Mouse (Mus musculus): ENCODE measurements at regions not wholly inside any gene's neighbourhood (a gene's known extent, or its start where the extent isn't known, plus 50 kb on each side); places are given as distances from the start of the nearest gene placed in this dataset.

DNA sequence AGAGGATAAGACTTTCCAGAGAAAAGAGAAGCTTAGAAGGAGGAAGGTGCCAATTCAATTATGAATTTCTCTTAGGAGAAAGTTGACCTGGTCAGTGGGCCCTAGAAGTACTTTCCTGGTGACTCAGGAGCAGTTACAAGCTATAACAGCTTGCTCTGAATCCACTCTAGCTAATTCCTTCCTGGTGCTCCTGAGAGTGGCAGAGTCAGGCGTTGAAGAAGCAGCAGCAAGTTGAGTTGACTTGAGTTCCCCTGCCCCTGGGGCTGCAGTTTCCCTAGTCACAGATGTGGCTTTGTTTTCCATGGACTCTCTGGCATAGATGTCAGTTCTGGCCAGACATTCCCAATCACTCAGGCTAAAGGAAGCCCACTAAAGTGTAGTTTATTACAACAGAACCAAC lies 85.9 kb downstream of the Osr1 start:
- no peak for TF ChIP-seq CTCF (IDR thresholded peaks at IDR 0.05; ENCODE audit: insufficient read depth, low read depth, low read length)
- no peak for TF ChIP-seq POLR2A (IDR thresholded peaks at IDR 0.05; ENCODE audit: insufficient read depth, low read depth, low read length)

DNA sequence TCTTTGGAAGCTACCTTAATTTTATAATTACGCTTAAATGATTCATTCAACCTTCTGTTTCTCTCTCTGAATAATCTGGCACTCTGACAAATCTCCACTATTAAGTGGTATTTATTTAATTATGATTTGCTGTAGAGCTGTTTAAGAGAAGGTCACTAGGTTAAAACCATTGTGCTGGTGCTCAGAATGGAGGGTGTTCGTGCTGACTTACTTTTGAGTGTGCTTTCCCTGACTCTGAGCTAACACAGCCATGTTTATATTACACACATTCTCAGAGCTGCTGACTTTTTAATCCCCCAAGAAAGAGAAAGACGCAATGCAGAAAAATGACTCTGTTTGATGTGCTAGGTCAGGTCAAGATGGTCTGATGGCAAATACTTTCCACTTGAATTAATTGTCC lies 86.4 kb downstream of the Osr1 start:
- Histone ChIP-seq H3K4me3 (ENCODE audit: insufficient read depth, low read depth, low read length) (no peak overlapping the region), H3K27ac (ENCODE audit: insufficient read depth, low read depth, low read length) (no peak overlapping the region), H3K4me1 (ENCODE audit: control insufficient read depth, insufficient read depth, low read length) (no peaks in the 10 kb centered on the region)
- no peak for TF ChIP-seq POLR2A (IDR thresholded peaks at IDR 0.05; ENCODE audit: insufficient read depth, low read depth, low read length)
- no peak for TF ChIP-seq CTCF (IDR thresholded peaks at IDR 0.05; ENCODE audit: insufficient read depth, low read depth, low read length)
- 66% methylated on average over 3 of the region's 3 CpGs for WGBS

More for the DNA sequence above, 85.9 kb downstream of the Osr1 start:
- no peak overlapping the region for H3K4me3 ChIP-seq (ENCODE audit: insufficient read depth, low read depth, low read length)
- no peak overlapping the region for H3K27ac ChIP-seq (ENCODE audit: insufficient read depth, low read depth, low read length)
- WGBS: 39% methylated on average over 1 of the region's 1 CpGs
- H3K4me1 ChIP-seq (ENCODE audit: control insufficient read depth, insufficient read depth, low read length): no peaks in the 10 kb centered on the region

DNA sequence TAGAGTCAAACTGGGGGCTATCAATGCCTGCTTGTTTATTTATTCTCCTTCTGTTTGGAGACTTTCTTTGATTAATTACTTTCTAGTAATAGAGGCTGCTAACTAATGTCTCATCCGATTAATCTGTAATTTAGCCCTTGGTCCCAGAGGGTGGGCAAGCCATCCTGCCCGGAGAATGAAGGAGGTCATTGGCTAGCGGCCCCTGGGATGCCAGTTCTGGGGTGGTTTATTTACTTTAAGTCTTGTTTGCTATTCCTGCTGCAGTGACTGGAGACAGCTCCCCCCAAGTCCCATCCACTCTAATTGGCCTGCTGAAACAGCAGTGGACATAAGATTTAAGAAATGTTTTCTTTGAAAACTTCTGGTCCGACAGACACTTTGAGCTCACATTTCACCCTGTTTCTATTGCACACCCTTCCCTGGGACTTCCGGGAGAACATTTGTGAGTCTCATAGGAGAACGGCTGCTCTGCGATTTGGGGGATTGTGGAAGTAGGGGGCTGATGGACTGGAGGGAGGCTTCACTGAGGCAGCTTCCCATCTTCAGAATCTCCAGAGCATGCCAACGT lies 87.4 kb downstream of the Osr1 start:
- no peak overlapping the region for H3K4me3 ChIP-seq (ENCODE audit: insufficient read depth, low read depth, low read length)
- H3K27ac ChIP-seq (ENCODE audit: insufficient read depth, low read depth, low read length): no peak overlapping the region
- WGBS: 70% methylated on average over 8 of the region's 8 CpGs
- no peak for TF ChIP-seq POLR2A (IDR thresholded peaks at IDR 0.05; ENCODE audit: insufficient read depth, low read depth, low read length)
- no peaks in the 10 kb centered on the region for H3K4me1 ChIP-seq (ENCODE audit: control insufficient read depth, insufficient read depth, low read length)

DNA sequence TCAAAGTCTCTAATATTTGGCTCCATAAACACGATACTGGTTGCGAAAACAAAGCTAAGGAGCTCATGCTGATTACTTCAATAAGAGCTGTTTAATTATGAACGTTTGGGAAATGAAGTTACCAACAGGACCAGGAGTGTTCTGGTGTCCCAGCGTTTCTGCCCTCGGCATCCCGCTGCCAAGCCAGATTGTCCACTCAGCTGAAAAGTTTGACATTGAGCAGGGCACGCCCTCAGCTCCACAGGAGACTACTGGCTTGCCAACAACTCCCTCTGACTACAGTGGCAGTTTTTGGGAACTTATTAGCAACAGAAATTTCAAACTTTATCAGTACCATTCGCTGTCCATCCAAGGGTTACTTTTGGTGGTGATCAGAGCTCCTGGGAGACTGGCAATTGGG lies 87.9 kb downstream of the Osr1 start:
- Histone ChIP-seq H3K4me1 (ENCODE audit: control insufficient read depth, insufficient read depth, low read length) (no peaks in the 10 kb centered on the region), H3K4me3 (ENCODE audit: insufficient read depth, low read depth, low read length) (no peak overlapping the region), H3K27ac (ENCODE audit: insufficient read depth, low read depth, low read length) (no peak overlapping the region)
- TF ChIP-seq POLR2A (IDR thresholded peaks at IDR 0.05; ENCODE audit: insufficient read depth, low read depth, low read length): no peak
- no peak for TF ChIP-seq CTCF (IDR thresholded peaks at IDR 0.05; ENCODE audit: insufficient read depth, low read depth, low read length)
- WGBS: 56% methylated on average over 8 of the region's 8 CpGs

DNA sequence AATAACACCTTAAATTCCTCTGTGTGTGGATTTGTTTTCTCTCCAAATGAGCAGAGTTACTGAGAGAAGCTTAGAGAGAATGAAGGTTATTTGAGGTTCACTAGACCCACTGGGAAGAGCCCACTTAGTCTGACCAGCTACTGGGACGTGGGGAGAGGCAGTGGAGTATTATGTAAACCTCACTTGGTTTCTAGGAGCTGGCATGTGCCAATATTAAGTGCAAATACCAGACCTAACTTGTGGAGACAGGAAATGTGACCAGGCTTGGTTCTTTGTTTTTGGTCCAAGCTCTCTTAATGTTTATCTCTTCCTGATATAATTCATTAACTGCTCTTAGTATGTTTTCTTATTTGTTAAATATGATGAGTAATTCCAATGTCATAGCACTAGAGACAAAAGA lies 90.4 kb downstream of the Osr1 start:
- 39% methylated on average over 1 of the region's 1 CpGs for WGBS
- Histone ChIP-seq H3K4me3 (ENCODE audit: insufficient read depth, low read depth, low read length) (no peak overlapping the region), H3K27ac (ENCODE audit: insufficient read depth, low read depth, low read length) (no peak overlapping the region), H3K4me1 (ENCODE audit: control insufficient read depth, insufficient read depth, low read length) (no peaks in the 10 kb centered on the region)
- TF ChIP-seq CTCF (IDR thresholded peaks at IDR 0.05; ENCODE audit: insufficient read depth, low read depth, low read length): no peak
- TF ChIP-seq POLR2A (IDR thresholded peaks at IDR 0.05; ENCODE audit: insufficient read depth, low read depth, low read length): no peak

DNA sequence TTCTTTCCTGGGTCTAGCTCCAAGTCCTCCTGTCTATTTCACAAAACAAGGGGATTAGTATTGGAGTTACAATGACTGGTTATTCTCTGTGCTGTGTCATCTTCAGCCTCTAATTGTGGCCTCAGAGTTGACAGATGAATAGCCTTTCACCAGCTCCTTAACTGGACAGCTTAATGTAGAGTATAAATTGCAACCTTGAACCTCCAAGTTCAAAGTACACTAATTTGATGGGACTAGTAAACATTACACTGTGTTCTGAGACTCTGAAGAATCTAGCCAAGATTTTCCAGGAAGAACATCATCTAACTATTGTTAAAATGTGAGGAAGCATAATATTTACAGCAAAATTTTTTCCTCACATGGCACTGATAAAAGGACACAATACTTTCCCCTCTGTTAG lies 118.9 kb downstream of the Osr1 start:
- Histone ChIP-seq H3K4me3 (ENCODE audit: insufficient read depth, low read depth, low read length) (no peak overlapping the region), H3K4me1 (ENCODE audit: control insufficient read depth, insufficient read depth, low read length) (no peaks in the 10 kb centered on the region), H3K27ac (ENCODE audit: insufficient read depth, low read depth, low read length) (no peak overlapping the region)
- no peak for TF ChIP-seq CTCF (IDR thresholded peaks at IDR 0.05; ENCODE audit: insufficient read depth, low read depth, low read length)
- TF ChIP-seq POLR2A (IDR thresholded peaks at IDR 0.05; ENCODE audit: insufficient read depth, low read depth, low read length): no peak

DNA sequence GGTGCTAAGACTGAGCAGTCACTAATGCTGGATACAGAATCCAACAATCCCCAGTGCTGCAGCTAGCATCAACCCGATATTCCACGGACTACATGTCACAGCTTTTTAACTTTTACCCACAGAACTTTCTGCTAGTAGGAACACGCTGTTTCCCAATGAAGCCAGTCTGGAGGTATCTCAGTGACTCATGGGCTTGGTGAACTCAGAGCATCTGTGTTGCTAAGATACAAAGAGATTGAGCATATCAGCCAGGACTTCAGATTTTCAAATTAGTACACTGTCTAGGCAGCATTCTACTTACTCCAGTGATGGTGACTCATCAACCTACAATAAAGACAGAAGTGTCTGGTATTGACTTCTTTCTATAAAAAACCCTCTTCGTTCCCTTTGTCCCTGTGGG lies 119.6 kb downstream of the Osr1 start:
- H3K4me1 ChIP-seq (ENCODE audit: control insufficient read depth, insufficient read depth, low read length): no peaks in the 10 kb centered on the region
- 53% methylated on average over 4 of the region's 4 CpGs for WGBS
- no peak for TF ChIP-seq POLR2A (IDR thresholded peaks at IDR 0.05; ENCODE audit: insufficient read depth, low read depth, low read length)
- no peak for TF ChIP-seq CTCF (IDR thresholded peaks at IDR 0.05; ENCODE audit: insufficient read depth, low read depth, low read length)
- no peak overlapping the region for H3K27ac ChIP-seq (ENCODE audit: insufficient read depth, low read depth, low read length)
- no peak overlapping the region for H3K4me3 ChIP-seq (ENCODE audit: insufficient read depth, low read depth, low read length)

DNA sequence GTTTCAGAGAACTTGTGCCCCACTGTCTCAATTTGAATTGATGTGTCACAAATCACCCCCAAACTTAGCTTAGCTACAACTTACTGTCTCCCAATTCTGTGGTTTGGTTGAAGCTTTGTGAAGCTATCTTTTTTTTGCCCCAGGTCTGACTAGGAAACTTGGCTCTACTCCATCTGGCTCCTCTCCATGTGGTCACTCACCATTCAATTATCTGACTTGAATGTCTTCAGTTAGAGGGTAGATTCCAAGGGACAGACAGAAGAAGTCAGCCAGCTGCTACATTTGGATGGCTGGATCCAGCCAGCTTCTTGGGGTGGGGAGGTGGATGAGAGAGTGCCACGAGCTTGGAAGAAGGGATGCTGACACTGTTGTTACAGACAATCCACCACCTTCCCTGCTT lies 163.0 kb downstream of the Osr1 start:
- H3K27ac ChIP-seq (ENCODE audit: insufficient read depth, low read depth, low read length): no peak overlapping the region
- no peak overlapping the region for H3K4me3 ChIP-seq (ENCODE audit: insufficient read depth, low read depth, low read length)
- H3K4me1 ChIP-seq (ENCODE audit: control insufficient read depth, insufficient read depth, low read length): no peaks in the 10 kb centered on the region
- WGBS: 50% methylated on average over 1 of the region's 1 CpGs
- TF ChIP-seq CTCF (IDR thresholded peaks at IDR 0.05; ENCODE audit: insufficient read depth, low read depth, low read length): no peak
- no peak for TF ChIP-seq POLR2A (IDR thresholded peaks at IDR 0.05; ENCODE audit: insufficient read depth, low read depth, low read length)

DNA sequence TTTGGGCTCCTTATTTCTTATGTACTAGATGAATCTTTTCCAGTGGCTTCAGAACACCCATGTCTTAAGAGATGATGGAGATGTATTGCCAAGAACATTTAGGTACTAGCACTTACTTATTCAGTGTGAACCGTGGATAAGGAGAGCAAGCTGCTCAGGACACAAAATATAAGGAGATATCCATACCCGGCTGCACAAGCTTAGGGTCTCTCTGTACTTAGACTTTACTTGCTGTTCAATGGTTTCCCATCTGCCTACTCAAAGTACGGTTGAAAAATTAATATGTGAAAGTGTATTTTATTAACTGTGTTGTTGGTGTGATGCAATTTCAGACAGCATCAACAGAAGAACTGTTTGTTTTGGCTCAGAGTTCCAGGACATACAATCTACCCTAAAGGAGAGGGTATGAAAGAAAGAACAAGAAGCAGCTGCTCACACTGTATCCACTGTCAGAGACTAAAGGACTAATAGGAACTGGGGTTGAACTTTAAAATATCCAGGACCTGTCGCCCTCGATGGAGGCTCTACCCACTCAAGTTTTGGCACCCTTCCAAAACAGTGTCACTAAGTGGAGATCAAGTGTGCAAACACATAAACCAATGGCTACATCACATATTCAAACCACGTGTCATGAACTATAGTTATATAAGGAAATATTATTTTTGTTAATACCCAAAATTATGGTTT lies 174.9 kb downstream of the Osr1 start:
- H3K4me3 ChIP-seq (ENCODE audit: insufficient read depth, low read depth, low read length): no peak overlapping the region
- TF ChIP-seq POLR2A (IDR thresholded peaks at IDR 0.05; ENCODE audit: insufficient read depth, low read depth, low read length): no peak
- H3K4me1 ChIP-seq (ENCODE audit: control insufficient read depth, insufficient read depth, low read length): no peaks in the 10 kb centered on the region
- H3K27ac ChIP-seq (ENCODE audit: insufficient read depth, low read depth, low read length): no peak overlapping the region
- WGBS: 73% methylated on average over 6 of the region's 6 CpGs

Data from olfactory bulb, adult 2 months (tissue).